Comparison of ENCODE assay signal across 22 mouse cellular contexts in the genomic region with DNA sequence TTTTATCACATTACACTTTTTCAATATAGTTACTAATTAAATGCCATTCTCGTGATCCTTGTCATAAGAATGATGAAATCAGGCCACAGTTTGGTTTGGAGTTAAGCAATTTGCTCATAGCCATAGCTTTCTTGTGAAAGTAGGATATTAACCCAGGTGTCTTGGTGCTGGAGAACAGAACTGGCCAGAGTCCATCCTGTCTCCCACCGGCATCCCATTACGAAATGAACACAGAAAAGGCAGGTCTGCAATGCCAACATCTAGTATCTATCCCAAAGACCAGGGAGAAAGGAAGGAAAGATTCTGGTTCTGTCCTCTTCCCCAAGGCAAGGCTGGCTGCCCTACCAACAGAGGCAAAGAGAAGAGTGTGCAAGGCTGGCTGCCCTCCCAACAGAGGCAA.
A peak's percentile ranks its signal among the peaks of the same experiment; 100 is the strongest.
DNase-seq lines count a peak whose midpoint lies in the region; ATAC-seq and TF ChIP-seq lines count a peak whose summit lies in the region.
"Had no signal": no experiment of that assay in that cellular context is flagged by ENCODE, and none has a peak within 500 bp of the region (broad histone marks: within the 10 kb centered on the region; RNA-seq: fewer than 3 reads in every experiment).

No protein-coding gene starts in this region.

- TF ChIP-seq POLR2A in kidney, adult 2 months (IDR thresholded peaks at IDR 0.05; ENCODE audit: low read depth, low read length): no peak

- WGBS in kidney, adult 2 months: 58% methylated on average over 3 of the region's 3 CpGs
- 89% methylated on average over 3 of the region's 3 CpGs for WGBS in kidney, embryonic 14.5 days
- WGBS in liver, embryonic 13.5 days (ENCODE audit: insufficient replicate concordance): 58% methylated on average over 3 of the region's 3 CpGs
- 75% methylated on average over 3 of the region's 3 CpGs for WGBS in liver, embryonic 11.5 days
- WGBS in liver, embryonic 16.5 days (ENCODE audit: insufficient replicate concordance): 47% methylated on average over 3 of the region's 3 CpGs

- TF ChIP-seq CTCF in kidney, adult 2 months (conservative IDR thresholded peaks at IDR 0.05; ENCODE audit: insufficient read depth, insufficient read length, low read depth, low read length): no peak

- no peak overlapping the region for H3K9ac ChIP-seq in kidney, embryonic 14.5 days (ENCODE audit: low read depth, low read length)
- H3K9ac ChIP-seq in liver, embryonic 13.5 days: no peak overlapping the region
- no peak overlapping the region for H3K9ac ChIP-seq in liver, embryonic 11.5 days (ENCODE audit: low read depth, low read length)
- no peak overlapping the region for H3K9ac ChIP-seq in liver, embryonic 16.5 days (ENCODE audit: low read depth, low read length)
- H3K9ac ChIP-seq: embryonic facial prominence, embryonic 13.5 days; forebrain, embryonic 13.5 days; forebrain, postnatal 0 days; hindbrain, embryonic 13.5 days had no signal

- H3K4me2 ChIP-seq in kidney, embryonic 14.5 days (replicated peaks; ENCODE audit: low read depth, low read length): no peak overlapping the region
- H3K4me2 ChIP-seq in liver, embryonic 13.5 days: no peak overlapping the region
- H3K4me2 ChIP-seq in liver, embryonic 11.5 days: no peak overlapping the region
- H3K4me2 ChIP-seq in liver, embryonic 16.5 days (ENCODE audit: low read depth, low read length): peak overlapping the region; percentile 31
- H3K4me2 ChIP-seq: embryonic facial prominence, embryonic 13.5 days; forebrain, embryonic 13.5 days; hindbrain, embryonic 13.5 days had no signal

- no peaks in the 10 kb centered on the region for H3K27me3 ChIP-seq in kidney, adult 2 months (replicated peaks; ENCODE audit: control insufficient read depth, insufficient read depth, low read length)
- no peaks in the 10 kb centered on the region for H3K27me3 ChIP-seq in kidney, embryonic 14.5 days (ENCODE audit: control insufficient read depth, insufficient read depth, low read length)
- H3K27me3 ChIP-seq in liver, embryonic 13.5 days: no peaks in the 10 kb centered on the region
- no peaks in the 10 kb centered on the region for H3K27me3 ChIP-seq in liver, embryonic 11.5 days (replicated peaks; ENCODE audit: control insufficient read depth, insufficient read depth, low read length)
- H3K27me3 ChIP-seq in liver, embryonic 16.5 days (ENCODE audit: control insufficient read depth, insufficient read depth, low read depth, low read length): no peaks in the 10 kb centered on the region
- H3K27me3 ChIP-seq: embryonic facial prominence, embryonic 13.5 days; forebrain, embryonic 13.5 days; hindbrain, embryonic 13.5 days had no signal

- H3K36me3 ChIP-seq in kidney, adult 2 months (ENCODE audit: control insufficient read depth, insufficient read depth, low read length): no peaks in the 10 kb centered on the region
- no peaks in the 10 kb centered on the region for H3K36me3 ChIP-seq in kidney, embryonic 14.5 days (ENCODE audit: control insufficient read depth, insufficient read depth, low read length)
- H3K36me3 ChIP-seq in liver, embryonic 13.5 days: no peaks in the 10 kb centered on the region
- no peaks in the 10 kb centered on the region for H3K36me3 ChIP-seq in liver, embryonic 11.5 days (ENCODE audit: control insufficient read depth, insufficient read depth, low read length)
- no peaks in the 10 kb centered on the region for H3K36me3 ChIP-seq in liver, embryonic 16.5 days (ENCODE audit: control insufficient read depth, insufficient read depth)
- H3K36me3 ChIP-seq: embryonic facial prominence, embryonic 13.5 days; G1E; heart, embryonic 10.5 days; hindbrain, embryonic 13.5 days had no signal

- no peak overlapping the region for H3K4me3 ChIP-seq in kidney, adult 2 months (ENCODE audit: insufficient read depth, low read depth, low read length)
- H3K4me3 ChIP-seq in kidney, embryonic 14.5 days (ENCODE audit: low read length): no peak overlapping the region
- no peak overlapping the region for H3K4me3 ChIP-seq in liver, embryonic 13.5 days (replicated peaks)
- H3K4me3 ChIP-seq in liver, embryonic 11.5 days (ENCODE audit: low read depth, low read length): no peak overlapping the region
- no peak overlapping the region; the same call in 1 of the 2 replicates for H3K4me3 ChIP-seq in liver, embryonic 16.5 days (ENCODE audit: low read depth, low read length)
- H3K4me3 ChIP-seq: embryonic facial prominence, embryonic 13.5 days; forebrain, embryonic 13.5 days; heart, embryonic 10.5 days; hindbrain, embryonic 13.5 days had no signal

- peak; percentile 3 for DNase-seq in adrenal gland, adult 2 months
- DNase-seq in adrenal gland, postnatal 25 days: no peak
- peak; percentile 26 for DNase-seq in kidney, adult 2 months
- DNase-seq in liver, embryonic 13.5 days: no peak
- DNase-seq in liver, embryonic 11.5 days (ENCODE audit: low spot score): no peak
- no peak for DNase-seq in yolk sac, embryonic 10.5 days (ENCODE audit: low spot score)
- DNase-seq: B cell, adult 2 months; cerebellum, adult 18-20 months; cerebellum, adult 9-11 months; cerebellum, postnatal 36 days; forebrain, postnatal 0 days; gastrocnemius, postnatal 14 days; heart, postnatal 10 days had no signal

- H3K4me1 ChIP-seq in kidney, adult 2 months (ENCODE audit: control insufficient read depth, insufficient read depth, low read length): 0 out of 2 replicates have a peak, but pooled peaks cover 3% of the 10 kb centered on the region
- H3K4me1 ChIP-seq in kidney, embryonic 14.5 days (ENCODE audit: control insufficient read depth, insufficient read depth, low read length): no peaks in the 10 kb centered on the region
- H3K4me1 ChIP-seq in liver, embryonic 13.5 days (replicated peaks): no peaks in the 10 kb centered on the region
- H3K4me1 ChIP-seq in liver, embryonic 11.5 days (replicated peaks; ENCODE audit: control insufficient read depth, insufficient read depth, low read length): no peaks in the 10 kb centered on the region
- no peaks in the 10 kb centered on the region for H3K4me1 ChIP-seq in liver, embryonic 16.5 days (ENCODE audit: control insufficient read depth, low read depth, low read length)
- H3K4me1 ChIP-seq: embryonic facial prominence, embryonic 13.5 days; forebrain, embryonic 13.5 days; heart, embryonic 10.5 days; hindbrain, embryonic 13.5 days had no signal

- ATAC-seq in kidney, embryonic 14.5 days (ENCODE audit: low FRiP score, low TSS enrichment): no peak
- ATAC-seq in liver, embryonic 13.5 days (ENCODE audit: low read depth): peak; percentile 43; the same call in 1 of the 2 replicates
- ATAC-seq in liver, embryonic 11.5 days (replicated peaks; ENCODE audit: low FRiP score): no peak
- ATAC-seq in liver, embryonic 16.5 days (ENCODE audit: low read depth): peak; percentile 79
- ATAC-seq: CD4-positive, CD25-positive, alpha-beta regulatory T cell, adult 4 months; forebrain, embryonic 13.5 days; forebrain, postnatal 0 days; hindbrain, postnatal 0 days had no signal

- no peak overlapping the region for H3K27ac ChIP-seq in kidney, adult 2 months (ENCODE audit: insufficient read depth, low read depth, low read length)
- no peak overlapping the region for H3K27ac ChIP-seq in kidney, embryonic 14.5 days (ENCODE audit: low read depth, low read length)
- no peak overlapping the region for H3K27ac ChIP-seq in liver, embryonic 13.5 days
- H3K27ac ChIP-seq in liver, embryonic 11.5 days (ENCODE audit: low read depth, low read length): no peak overlapping the region
- H3K27ac ChIP-seq in liver, embryonic 16.5 days (ENCODE audit: low read length): peak overlapping the region; percentile 65
- H3K27ac ChIP-seq: embryonic facial prominence, embryonic 13.5 days; forebrain, embryonic 13.5 days; heart, embryonic 10.5 days; hindbrain, embryonic 13.5 days; hindbrain, postnatal 0 days had no signal

- no peaks in the 10 kb centered on the region for H3K9me3 ChIP-seq in kidney, embryonic 14.5 days (ENCODE audit: control insufficient read depth, low read length)
- no peaks in the 10 kb centered on the region for H3K9me3 ChIP-seq in liver, embryonic 13.5 days (replicated peaks)
- no peaks in the 10 kb centered on the region for H3K9me3 ChIP-seq in liver, embryonic 11.5 days (ENCODE audit: control insufficient read depth, low read length)
- H3K9me3 ChIP-seq in liver, embryonic 16.5 days (replicated peaks; ENCODE audit: control insufficient read depth, low read length): no peaks in the 10 kb centered on the region
- H3K9me3 ChIP-seq: embryonic facial prominence, embryonic 13.5 days; forebrain, embryonic 13.5 days; heart, embryonic 10.5 days; hindbrain, embryonic 13.5 days had no signal

Comparison
In these comparisons a context has a peak if more than half of its experiments do, and no peak if none do; other contexts are left out.
1. DNase-seq: peak in adrenal gland, adult 2 months (single experiment) and kidney, adult 2 months (single experiment); none in adrenal gland, postnatal 25 days (single experiment), liver, embryonic 13.5 days (single experiment), liver, embryonic 11.5 days (single experiment) and yolk sac, embryonic 10.5 days (single experiment).
2. ATAC-seq: peak in liver, embryonic 13.5 days (single experiment) and liver, embryonic 16.5 days (single experiment); none in kidney, embryonic 14.5 days (single experiment) and liver, embryonic 11.5 days (single experiment).